Mouse (Mus musculus) heart, embryonic 13.5 days (tissue): ENCODE results near the gene Kcne1l. TPM values are rescaled to one million over a fixed set of nuclear protein-coding genes. Genes with fewer than 3 reads are reported as not detected.

Source experiments
- ATAC-seq: fragments of 200-750 bp; cut with Nextera tagmentation; 2 replicates; pipeline ENCODE4 v1.8.0; 2017; ENCODE audit warnings: moderate TSS enrichment; ENCODE audit not compliant: insufficient number of reproducible peaks, low FRiP score, low TSS enrichment; ENCODE audit errors: extremely low read depth
- H3K27ac ChIP-seq: fragments of 300-500 bp; sonication (generic); replicated peaks from 2 replicates; pipeline ENCODE4 v1.5.1; 2015; ENCODE audit warnings: moderate library complexity, mild to moderate bottlenecking, inconsistent platforms
- H3K27me3 ChIP-seq: fragments of 300-500 bp; sonication (generic); replicated peaks from 2 replicates; pipeline ENCODE4 v1.6.1; 2015; ENCODE audit warnings: mild to moderate bottlenecking, inconsistent platforms
- H3K36me3 ChIP-seq: fragments of 300-500 bp; sonication (generic); 2 replicates; pipeline ENCODE4 v1.6.1; 2015; ENCODE audit warnings: mild to moderate bottlenecking, inconsistent platforms
- H3K4me1 ChIP-seq: fragments of 300-500 bp; sonication (generic); 2 replicates; pipeline ENCODE4 v1.6.1; 2015; ENCODE audit warnings: inconsistent platforms
- H3K4me2 ChIP-seq: fragments of 300-500 bp; sonication (generic); 2 replicates; pipeline ENCODE4 v1.6.1; 2015; ENCODE audit warnings: inconsistent platforms, mild to moderate bottlenecking, moderate library complexity
- H3K4me3 ChIP-seq: fragments of 300-500 bp; sonication (generic); 2 replicates; pipeline ENCODE4 v1.5.1; 2015; ENCODE audit warnings: moderate library complexity, mild to moderate bottlenecking, inconsistent platforms
- H3K9ac ChIP-seq: fragments of 300-500 bp; sonication (generic); 2 replicates; pipeline ENCODE4 v1.6.1; 2015; ENCODE audit warnings: inconsistent platforms, mild to moderate bottlenecking, moderate library complexity
- H3K9me3 ChIP-seq: fragments of 300-500 bp; sonication (generic); 2 replicates; pipeline ENCODE4 v1.6.1; 2016; ENCODE audit warnings: inconsistent platforms
- WGBS: fragments of 180-500 bp; shearing (Covaris S2); methylation state at CpG from one replicate; pipeline ENCODE4 v1.1.7; 2015; ENCODE audit warnings: mixed read lengths; 5-methylcytosine and 5-hydroxymethylcytosine counted together
- polyA plus RNA-seq: library from polyadenylated mRNA; unstranded; fragments of >200 nt; fragmentation: Nextera tagmentation; extraction: Ambion mirVana; gene quantifications from 2 replicates; pipeline ENCODE4 v1.2.1, GENCODE M21; 2015

Gene Kcne1l
- polyA plus RNA-seq = 21.2 and 23.0 TPM in 2 replicates

DNA sequence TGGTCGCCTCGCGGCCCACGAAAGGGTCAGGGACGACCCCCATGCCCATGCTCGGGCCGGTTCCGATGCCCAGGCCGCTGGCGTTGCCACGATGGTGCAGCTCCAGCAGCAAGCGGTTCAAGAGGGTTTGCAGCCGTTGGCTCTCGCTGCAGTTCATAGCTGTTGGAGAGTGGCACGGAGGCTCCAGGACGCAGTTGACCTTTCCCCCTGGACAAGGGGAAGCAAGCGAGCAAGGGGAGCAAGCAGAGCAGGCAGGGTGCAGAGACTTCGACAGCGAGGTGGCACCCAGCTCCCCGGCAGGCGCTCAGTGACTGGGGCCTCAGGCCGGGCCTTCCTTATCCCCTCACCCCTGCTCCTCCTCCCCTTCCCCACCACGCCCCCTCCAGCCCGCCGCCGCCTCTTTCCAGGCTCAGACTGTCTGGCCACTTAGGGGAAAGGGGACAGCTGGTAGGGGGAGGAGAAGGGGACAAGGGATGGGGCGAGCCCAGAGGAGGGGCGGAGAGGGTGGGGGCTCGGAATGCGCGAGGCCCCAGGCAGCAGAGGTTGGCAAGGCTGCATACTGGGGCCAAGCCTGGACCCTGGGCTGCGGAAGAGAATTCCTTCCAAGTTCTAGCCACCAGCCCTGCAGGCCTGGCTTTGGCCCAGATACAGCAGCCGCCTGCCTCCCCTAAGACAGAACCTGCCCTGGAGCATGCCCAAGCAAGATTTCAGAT, at the start of gene Kcne1l:
Kcne1l (minus strand) TSS at position 426 of the 713 bp plus-strand sequence.
- Histone ChIP-seq H3K9ac (peak within 1 kb of the TSS; percentile 64), H3K36me3 (no peaks in the 10 kb centered on the region), H3K9me3 (no peaks in the 10 kb centered on the region), H3K4me1 (peaks cover 3% of the 10 kb centered on the region; the same call in 1 of the 2 replicates), H3K4me3 (peak within 1 kb of the TSS; percentile 42), H3K27me3 (peaks cover 53% of the 10 kb centered on the region), H3K27ac (no peak within 1 kb of the TSS), H3K4me2 (peak within 1 kb of the TSS; percentile 71)
- ATAC-seq = peak; percentile 31; the same call in 1 of the 2 replicates
- WGBS = 27% methylated on average over 28 of the region's 33 CpGs

DNA sequence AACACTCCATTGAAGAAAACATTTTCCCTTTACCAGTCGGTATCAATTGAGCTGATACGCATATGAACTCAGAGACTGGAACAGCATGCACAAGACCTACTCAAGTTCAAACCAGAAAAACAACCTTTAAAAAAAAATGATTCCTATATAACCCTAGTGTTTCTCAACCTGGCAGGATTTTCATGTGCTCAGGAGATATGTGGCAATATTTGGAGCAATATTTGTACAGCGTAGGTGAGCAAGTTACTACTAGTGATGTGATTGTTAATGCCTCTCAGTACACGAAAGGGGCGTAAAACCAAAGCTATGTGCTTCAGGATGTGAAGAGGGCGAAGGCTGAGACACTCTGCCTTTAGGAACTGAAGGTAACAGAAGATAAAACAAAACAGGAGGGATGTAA, 30.1 kb upstream of the Kcne1l start:
- Histone ChIP-seq H3K4me2 (no peak overlapping the region), H3K27me3 (no peaks in the 10 kb centered on the region), H3K27ac (no peak overlapping the region), H3K36me3 (peaks cover 18% of the 10 kb centered on the region), H3K9me3 (no peaks in the 10 kb centered on the region), H3K4me1 (no peaks in the 10 kb centered on the region), H3K4me3 (no peak overlapping the region), H3K9ac (no peak overlapping the region)
- WGBS = 86% methylated on average over 6 of the region's 6 CpGs
- ATAC-seq = no peak

DNA sequence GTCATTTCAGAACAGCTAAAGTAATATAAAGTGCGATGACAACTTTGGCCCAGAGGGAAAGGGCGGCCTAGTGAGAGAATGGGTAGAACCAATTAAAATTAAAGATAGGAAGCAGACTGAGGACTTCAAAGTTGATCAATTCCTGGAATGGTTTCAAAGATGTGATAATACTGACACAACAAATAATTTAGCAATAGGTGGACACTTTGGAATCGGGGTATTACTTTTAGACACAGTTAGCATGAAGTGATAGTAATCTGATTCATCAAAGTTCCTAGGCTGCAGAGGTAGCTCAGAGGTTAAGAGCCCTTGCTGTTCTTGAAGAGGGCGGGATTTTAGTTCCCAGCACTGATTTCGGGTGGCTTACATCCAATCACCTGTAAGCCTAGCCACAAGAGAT, 29.4 kb upstream of the Kcne1l start:
- H3K36me3 ChIP-seq = peaks cover 18% of the 10 kb centered on the region
- no peak overlapping the region for H3K4me2 ChIP-seq
- H3K4me1 ChIP-seq = no peaks in the 10 kb centered on the region
- H3K9me3 ChIP-seq = no peaks in the 10 kb centered on the region
- no peak overlapping the region for H3K4me3 ChIP-seq
- H3K9ac ChIP-seq = no peak overlapping the region
- no peaks in the 10 kb centered on the region for H3K27me3 ChIP-seq
- 84% methylated on average over 5 of the region's 5 CpGs for WGBS
- H3K27ac ChIP-seq = no peak overlapping the region
- ATAC-seq = no peak

DNA sequence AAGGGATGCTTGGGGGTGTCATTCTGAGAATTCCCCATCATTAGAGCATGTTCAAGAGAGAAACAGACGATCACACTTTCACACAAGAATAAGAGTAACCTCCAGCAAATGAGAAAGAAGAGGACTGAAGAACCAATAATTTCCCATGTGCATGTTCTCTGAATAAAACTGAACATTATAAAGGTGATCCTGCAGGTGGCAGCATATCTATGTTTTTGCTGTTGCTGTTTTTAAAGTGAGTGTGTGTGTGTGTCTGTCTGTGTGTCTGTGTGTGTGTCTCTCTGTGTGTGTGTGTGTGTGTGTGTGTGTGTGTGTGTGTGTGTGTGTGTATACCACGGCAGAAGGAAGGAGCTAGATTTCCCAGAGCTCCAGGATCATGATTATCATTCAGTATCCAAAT, 19.7 kb upstream of the Kcne1l start:
- 70% methylated on average over 1 of the region's 2 CpGs for WGBS
- no peak for ATAC-seq

DNA sequence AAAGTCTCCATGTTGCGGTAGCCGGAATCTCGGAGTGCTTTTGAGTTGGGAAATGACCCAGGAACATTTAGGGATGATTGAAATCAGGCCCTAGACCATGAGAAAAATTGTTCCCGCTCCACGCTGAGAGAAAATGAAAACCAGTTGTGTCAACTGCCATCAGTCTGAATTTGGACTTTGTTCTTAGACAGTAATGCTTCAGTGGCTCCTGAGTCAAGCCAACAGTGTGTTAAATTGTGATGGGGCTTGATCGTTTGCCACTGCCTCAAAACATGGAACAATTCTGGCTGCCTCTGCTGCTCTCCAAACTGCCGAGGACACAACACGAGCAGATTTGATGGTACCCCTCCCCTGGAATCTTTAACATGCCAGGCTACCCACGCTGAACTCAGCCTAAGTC, 10.0 kb upstream of the Kcne1l start:
- Histone ChIP-seq H3K9ac (no peak overlapping the region), H3K36me3 (no peaks in the 10 kb centered on the region), H3K4me1 (no peaks in the 10 kb centered on the region), H3K4me2 (no peak overlapping the region), H3K9me3 (no peaks in the 10 kb centered on the region), H3K4me3 (no peak overlapping the region), H3K27ac (no peak overlapping the region), H3K27me3 (peaks cover 7% of the 10 kb centered on the region; the same call in 1 of the 2 replicates)
- 75% methylated on average over 9 of the region's 9 CpGs for WGBS
- no peak for ATAC-seq

More for the DNA sequence above, 19.7 kb upstream of the Kcne1l start:
- Histone ChIP-seq H3K4me1 (no peaks in the 10 kb centered on the region), H3K27me3 (no peaks in the 10 kb centered on the region), H3K27ac (no peak overlapping the region), H3K9ac (no peak overlapping the region), H3K9me3 (no peaks in the 10 kb centered on the region), H3K4me2 (no peak overlapping the region), H3K4me3 (no peak overlapping the region), H3K36me3 (peaks cover 2% of the 10 kb centered on the region; the same call in 1 of the 2 replicates)

DNA sequence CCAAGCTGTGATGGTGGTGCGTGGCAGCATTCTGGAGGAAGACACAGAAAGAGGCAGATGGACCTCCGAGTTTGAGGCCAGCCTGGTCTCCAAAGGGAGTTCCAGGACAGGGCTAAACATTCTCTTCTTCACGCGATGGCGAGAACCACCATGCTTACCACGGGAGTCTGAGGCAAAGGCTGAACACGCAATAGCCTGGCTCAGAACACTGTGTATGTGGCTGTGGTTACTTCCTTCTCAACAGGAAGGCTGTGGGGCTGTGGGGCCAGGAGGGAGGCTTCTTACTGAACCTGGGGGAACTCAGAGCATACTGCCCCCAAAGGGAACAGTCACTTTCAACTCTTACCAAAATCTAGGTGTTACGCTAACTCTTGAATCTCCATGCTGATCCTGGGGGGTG, 9.2 kb upstream of the Kcne1l start:
- H3K4me2 ChIP-seq = no peak overlapping the region
- 82% methylated on average over 8 of the region's 8 CpGs for WGBS
- ATAC-seq = no peak
- no peak overlapping the region for H3K27ac ChIP-seq
- H3K9ac ChIP-seq = no peak overlapping the region
- no peaks in the 10 kb centered on the region for H3K9me3 ChIP-seq
- no peaks in the 10 kb centered on the region for H3K4me1 ChIP-seq
- no peak overlapping the region for H3K4me3 ChIP-seq
- peaks cover 11% of the 10 kb centered on the region; the same call in 1 of the 2 replicates for H3K27me3 ChIP-seq
- H3K36me3 ChIP-seq = no peaks in the 10 kb centered on the region

DNA sequence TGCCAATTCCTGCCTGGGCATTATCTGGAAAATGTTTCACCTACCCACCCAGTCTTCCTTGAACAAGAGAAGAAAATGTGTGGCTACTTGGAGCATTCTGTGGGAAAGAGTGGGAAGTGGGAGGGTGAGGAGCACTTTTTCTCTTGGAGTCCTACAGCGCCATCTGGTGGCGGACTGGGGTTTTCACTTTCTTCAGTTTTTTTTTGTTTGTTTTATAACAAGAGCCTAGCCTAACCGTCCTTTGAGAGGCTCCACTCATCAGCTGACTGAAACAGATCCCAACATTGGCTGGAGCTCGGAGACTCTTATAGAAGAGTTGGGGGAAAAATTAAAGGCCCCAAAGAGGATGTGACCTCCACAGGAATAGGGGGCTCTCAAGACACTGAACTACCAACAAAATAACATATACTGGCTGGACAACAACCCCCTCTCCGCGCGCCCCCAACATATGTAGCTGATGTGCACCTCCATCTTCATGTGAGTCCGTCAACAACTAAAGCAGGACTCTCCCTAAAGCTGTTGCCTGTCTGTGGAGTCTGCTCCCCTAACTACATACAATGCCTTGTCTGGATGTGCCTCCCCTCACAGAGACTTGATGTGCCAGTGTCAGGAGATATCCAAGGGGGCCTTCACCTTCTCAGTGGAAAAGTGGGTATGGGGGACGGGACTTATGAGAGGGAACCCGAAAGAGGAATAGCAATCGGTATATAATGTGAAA, 8.4 kb upstream of the Kcne1l start:
- Histone ChIP-seq H3K4me1 (no peaks in the 10 kb centered on the region), H3K9ac (no peak overlapping the region), H3K4me2 (no peak overlapping the region), H3K4me3 (no peak overlapping the region), H3K27ac (no peak overlapping the region), H3K9me3 (no peaks in the 10 kb centered on the region), H3K27me3 (peaks cover 11% of the 10 kb centered on the region; the same call in 1 of the 2 replicates), H3K36me3 (no peaks in the 10 kb centered on the region)
- no peak for ATAC-seq
- 49% methylated on average over 11 of the region's 11 CpGs for WGBS

DNA sequence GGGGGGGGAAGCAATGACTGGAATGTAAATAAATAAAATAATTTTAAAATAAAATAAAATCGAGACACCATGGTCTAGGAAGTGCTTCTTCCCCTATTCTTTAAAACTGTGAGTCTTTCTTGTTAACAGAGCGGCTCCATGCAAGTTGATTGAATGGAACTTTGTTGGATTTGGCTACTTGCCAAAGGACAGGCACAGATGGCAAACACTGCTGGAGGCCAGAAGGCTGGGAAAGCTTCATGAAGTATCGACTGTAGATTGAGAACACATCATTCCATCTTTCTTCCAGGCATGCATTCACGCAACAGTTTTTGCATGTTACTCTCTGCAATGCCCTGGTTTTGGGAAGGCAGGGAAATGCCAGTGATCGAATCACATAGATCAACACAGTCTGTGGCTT, 4.3 kb upstream of the Kcne1l start:
- Histone ChIP-seq H3K27me3 (peaks cover 43% of the 10 kb centered on the region), H3K9ac (no peak overlapping the region), H3K4me2 (no peak overlapping the region), H3K27ac (no peak overlapping the region), H3K4me1 (peaks cover 3% of the 10 kb centered on the region; the same call in 1 of the 2 replicates), H3K9me3 (no peaks in the 10 kb centered on the region), H3K36me3 (no peaks in the 10 kb centered on the region), H3K4me3 (no peak overlapping the region)
- WGBS = 47% methylated on average over 5 of the region's 5 CpGs
- no peak for ATAC-seq

DNA sequence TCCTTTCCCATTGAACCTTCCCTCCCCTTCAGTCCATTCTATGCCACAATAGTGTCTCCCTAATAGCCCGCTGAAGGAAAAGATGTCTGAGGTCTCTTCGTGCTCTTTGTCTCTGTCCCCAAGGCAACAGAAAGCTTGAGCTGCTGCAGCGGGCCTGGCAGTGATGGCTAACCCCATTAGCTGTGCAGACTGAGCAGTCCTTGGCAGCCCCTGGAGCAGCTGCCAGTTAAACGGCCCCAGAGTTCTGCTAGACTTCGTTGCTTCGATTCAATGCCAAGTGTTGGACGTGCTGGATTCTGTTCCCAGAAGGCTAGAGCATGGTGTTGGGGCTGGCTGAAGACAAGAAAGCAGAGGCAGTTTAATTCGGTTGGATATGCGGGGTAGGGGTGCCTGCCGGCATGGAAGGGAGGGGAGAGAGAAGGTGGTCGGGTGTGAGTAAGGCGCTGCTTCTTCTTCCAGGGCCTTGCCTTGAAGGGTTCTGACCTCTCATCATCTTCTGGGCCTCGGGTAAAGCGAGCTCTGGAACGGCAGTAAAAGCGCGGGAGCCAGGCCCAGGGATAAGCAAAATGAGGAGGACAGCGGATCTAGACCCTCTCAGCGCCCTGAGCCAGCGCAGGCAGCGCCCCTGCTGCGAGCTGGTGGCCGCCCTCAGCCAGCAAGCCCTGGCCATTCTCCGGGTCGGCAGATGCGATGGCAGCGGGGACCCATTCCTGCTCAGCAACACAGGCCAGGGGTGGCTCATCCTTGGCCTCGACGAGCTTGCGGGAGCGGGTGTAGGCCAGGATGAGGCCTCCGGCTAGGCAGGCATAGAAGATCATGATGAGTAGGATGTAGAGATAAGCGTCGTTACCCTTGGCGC, 855 bp downstream of the Kcne1l start:
- Histone ChIP-seq H3K27ac (no peak overlapping the region), H3K9me3 (no peaks in the 10 kb centered on the region)
- ATAC-seq = no peak

DNA sequence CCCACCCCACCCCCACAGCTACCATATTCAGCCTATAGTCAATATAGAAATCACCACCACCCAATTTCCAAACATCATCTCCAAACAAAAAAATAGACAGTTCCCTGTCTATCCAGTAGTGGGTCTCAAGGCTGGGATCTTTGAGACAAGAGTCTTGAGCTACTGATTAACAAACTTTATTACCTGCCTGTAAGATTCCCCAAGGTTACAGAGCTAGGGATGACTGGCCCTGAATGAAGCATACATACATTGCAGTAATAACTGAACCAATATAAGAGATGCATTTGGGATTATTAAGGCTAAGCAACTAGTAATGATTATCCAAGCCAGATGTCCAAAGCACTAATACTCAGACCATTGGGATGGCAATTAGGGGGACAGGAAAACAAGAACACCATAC, 1.5 kb downstream of the Kcne1l start:
- no peak overlapping the region for H3K4me3 ChIP-seq
- no peaks in the 10 kb centered on the region for H3K9me3 ChIP-seq
- no peak for ATAC-seq
- no peaks in the 10 kb centered on the region for H3K36me3 ChIP-seq
- H3K4me2 ChIP-seq = peak overlapping the region; percentile 71; the same call in 1 of the 2 replicates
- H3K4me1 ChIP-seq = peaks cover 3% of the 10 kb centered on the region; the same call in 1 of the 2 replicates
- H3K27me3 ChIP-seq = peaks cover 49% of the 10 kb centered on the region
- no peak overlapping the region for H3K9ac ChIP-seq
- no peak overlapping the region for H3K27ac ChIP-seq

More for the DNA sequence above, 855 bp downstream of the Kcne1l start:
- Histone ChIP-seq H3K4me3 (peak overlapping the region; percentile 42), H3K9ac (peak overlapping the region; percentile 64), H3K36me3 (no peaks in the 10 kb centered on the region), H3K27me3 (peaks cover 49% of the 10 kb centered on the region), H3K4me1 (peaks cover 3% of the 10 kb centered on the region; the same call in 1 of the 2 replicates), H3K4me2 (peak overlapping the region; percentile 71)
- WGBS = 25% methylated on average over 35 of the region's 35 CpGs

DNA sequence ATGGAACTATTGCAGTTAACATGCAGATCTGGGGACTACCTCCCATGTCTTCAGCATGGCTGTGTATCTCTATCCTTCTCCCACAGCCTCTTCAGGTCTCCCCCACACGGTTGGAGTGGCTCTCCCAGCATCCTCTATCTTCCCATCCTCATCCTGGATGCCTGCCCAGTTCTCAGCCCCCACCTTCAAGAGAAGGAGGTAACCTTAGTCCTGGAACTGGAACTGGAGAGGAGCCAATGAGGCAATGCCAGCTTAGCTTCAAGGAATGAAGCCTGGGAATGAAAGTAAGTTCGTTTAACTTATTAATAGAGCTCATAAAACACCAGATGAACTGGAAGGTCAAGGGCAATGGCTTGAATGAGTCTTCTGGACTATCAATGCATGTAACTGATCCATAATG, 2.6 kb downstream of the Kcne1l start:
- no peak overlapping the region for H3K9ac ChIP-seq
- H3K27ac ChIP-seq = no peak overlapping the region
- no peak for ATAC-seq
- H3K9me3 ChIP-seq = no peaks in the 10 kb centered on the region
- 40% methylated on average over 2 of the region's 2 CpGs for WGBS
- no peak overlapping the region for H3K4me2 ChIP-seq
- peaks cover 3% of the 10 kb centered on the region; the same call in 1 of the 2 replicates for H3K4me1 ChIP-seq
- H3K4me3 ChIP-seq = no peak overlapping the region
- H3K27me3 ChIP-seq = peaks cover 42% of the 10 kb centered on the region
- H3K36me3 ChIP-seq = no peaks in the 10 kb centered on the region
